Mouse (Mus musculus): Measurements from ENCODE around the gene Eif4ebp2.
"Not testable (repeated sequence)": the region's sequence is repeated elsewhere in the genome, so short reads cannot be mapped to it uniquely, and the experiment has no call there.

Eif4ebp2 gene

GRCm38 (mm10) chr10:61465009-61465408 is 12.5 kb upstream of the Eif4ebp2 start:
- DNase-seq: no peak

- no peak for DNase-seq
These were observed 4.7 kb upstream of the Eif4ebp2 start for GRCm38 (mm10) chr10:61457182-61457581.

DNA sequence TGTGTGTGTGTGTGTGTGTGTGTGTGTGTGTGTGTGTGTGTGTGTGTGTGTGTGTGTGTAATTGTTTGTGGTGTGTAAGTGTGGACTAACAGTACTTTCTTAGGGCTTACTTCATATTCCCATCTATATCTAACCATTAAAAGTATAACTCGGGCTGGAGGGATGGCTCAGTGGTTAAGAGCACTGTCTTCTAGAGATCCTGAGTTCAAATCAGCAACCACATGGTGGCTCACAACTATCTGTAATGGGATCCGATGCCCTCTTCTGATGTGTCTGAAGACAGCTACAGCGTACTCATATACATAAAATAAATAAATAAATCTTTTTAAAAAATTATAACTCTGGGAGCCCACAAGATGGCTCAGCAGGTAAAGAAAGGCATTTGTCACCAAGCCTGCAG is 710 bp upstream of the Eif4ebp2 start:
- not testable (repeated sequence) for DNase-seq

DNA sequence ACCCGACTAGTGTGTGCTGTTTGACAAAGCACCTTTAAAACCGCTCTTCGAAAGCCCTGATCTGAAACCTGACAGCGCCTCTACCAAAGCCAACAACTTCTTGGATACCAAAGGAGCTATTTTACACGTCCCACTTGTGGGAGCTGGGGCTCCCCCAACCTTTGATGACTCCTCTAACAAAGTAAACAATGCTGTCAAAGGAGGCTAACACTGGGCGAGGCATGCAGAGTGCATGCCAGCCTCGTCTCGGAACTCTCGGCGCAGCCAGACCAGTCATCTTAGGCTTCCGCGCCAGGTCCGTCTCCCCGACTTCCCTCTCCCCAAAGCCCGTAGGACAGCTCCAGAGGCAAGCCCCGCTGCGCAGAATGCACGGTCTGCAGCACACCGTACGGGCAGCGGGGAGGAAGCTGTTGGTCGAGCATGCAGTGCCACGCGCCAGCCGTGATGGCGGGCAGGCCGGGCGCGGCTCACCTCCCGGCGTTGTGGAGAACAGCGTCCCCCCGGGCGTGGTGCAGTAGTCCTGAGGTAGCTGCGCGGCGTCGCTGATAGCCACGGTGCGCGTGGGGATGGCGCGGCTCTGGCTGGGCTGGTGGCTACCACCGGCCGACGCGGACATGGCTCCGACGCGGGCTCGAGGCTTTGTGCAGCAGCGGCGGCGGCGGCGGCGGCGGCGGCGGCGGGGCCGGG is 387 bp downstream of the Eif4ebp2 start:
- DNase-seq: peak; percentile 37

GRCm38 (mm10) chr10:61451463-61451930 is 964 bp downstream of the Eif4ebp2 start:
- peak; percentile 42 for DNase-seq

DNA sequence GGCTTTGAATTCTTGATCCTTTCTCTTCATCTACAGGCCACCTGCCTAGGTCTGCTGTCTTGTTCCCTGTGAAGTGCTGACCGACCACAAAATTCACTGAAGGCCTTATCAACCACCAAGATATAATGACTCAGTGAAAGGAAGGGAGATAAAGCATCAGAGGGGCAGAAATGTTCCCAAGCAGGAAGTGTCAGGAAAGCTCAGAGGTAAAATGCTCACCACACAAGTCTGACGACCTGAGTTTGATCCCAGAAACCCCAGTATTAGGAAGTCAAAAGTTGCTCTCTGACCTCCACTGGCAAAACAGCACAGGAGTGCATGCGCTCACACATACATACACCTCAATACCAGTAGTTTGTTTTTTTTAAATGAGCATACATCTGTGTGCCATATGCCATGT is 3.6 kb downstream of the Eif4ebp2 start:
- DNase-seq: no peak

DNA sequence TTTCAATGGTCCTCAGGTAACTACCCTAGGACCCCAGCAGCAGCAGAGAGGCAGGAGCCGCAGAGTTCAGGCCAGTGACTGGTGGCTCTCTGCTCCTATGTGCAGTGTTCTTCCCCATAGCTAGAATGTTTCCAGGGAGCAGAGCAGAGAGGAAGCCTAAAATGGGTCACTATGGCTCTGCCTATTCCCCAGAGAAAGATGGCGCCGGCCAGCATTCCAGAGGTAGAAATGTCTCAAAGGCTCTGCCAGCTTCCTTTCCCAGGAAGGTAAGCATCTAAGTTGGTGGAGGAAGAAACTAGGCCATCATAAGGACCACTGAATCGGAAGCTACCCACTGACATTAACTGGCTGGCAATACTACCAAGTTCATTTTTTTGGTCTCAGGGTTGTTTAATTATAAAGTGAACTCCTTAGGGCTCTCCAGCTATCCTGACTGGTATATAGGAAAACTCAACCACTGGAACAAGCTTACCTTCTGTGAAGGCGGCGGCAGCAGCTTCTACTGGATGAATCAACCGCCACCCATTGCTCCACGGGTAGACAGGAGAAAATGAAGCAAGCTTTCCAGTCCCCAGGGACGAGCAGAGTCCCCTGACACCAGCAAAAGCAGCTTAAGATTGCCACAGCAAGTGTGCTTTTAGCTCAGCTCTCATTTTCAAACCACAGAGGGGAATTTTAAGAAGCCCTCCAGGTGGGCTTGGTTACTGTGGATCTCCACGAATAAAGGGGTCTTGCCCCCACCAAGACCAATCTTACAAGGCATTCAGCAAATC is 4.7 kb downstream of the Eif4ebp2 start:
- no peak for DNase-seq

DNA sequence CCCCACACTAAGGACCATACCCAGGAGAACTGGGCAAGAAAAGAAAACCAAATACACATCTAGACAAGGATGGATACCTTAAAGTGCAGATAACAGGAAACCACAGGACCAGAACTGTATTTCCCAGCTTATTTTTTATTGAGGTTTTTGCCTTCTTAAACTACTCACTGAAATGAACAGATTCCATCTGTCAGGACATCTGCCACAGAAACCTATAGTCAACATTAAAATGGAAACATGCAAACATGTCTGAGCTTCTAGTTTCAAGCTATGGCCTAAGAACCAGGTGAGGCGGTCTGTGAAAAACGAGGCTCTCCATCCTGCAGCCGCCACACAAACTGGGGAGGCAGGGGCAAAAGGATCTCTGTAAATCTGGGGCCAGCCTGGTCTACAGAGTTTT is 7.4 kb downstream of the Eif4ebp2 start:
- DNase-seq: no peak

DNA sequence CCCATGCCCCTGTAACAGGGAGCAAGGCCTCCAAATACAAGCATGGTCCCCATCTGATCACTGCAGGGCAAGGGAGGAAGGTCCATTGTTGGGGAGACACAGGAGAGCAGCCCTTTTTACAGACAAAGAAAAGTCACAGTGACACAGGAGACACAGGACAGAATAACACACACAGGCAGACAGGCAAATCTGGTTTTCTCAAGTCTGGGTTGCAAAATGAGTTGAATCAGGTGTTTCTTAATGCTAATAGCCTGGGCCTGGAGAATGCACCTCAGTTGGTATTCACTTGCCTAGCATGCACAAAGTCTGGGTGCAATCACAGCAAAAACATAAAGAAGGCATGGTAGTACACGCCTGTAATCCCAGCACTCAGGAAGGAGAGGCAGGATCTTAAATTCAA is 8.6 kb downstream of the Eif4ebp2 start:
- DNase-seq: no peak

- no peak for DNase-seq
These were observed 9.0 kb downstream of the Eif4ebp2 start for GRCm38 (mm10) chr10:61443456-61443855.

DNA sequence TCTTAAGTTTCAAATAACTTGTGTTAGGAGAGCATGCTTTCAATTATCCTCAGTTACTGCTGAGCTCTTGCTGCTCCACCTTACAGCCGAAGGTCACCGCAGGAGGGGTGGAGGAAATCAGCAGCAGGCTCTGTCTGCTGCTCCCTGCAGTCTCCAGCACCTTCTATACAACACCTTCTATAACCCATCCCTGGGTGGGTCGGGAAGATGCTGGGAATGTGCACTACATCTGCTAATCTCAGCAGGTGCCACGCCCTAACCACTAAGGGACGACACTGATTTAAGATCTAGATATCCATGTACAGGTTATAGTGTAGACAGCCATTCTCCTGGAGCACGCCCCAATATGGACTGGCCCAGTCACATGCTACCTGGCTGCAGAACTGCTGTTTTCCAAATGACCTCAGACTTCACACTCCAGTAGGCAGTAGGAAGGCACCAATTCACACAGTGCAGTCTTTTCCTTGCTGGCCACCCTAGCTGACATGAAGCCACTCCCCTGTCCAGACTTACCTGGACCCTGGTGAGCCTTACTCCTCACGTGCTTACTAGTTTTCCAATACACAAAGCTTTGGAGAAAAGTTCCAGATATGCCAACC is 12.2 kb downstream of the Eif4ebp2 start:
- no peak for DNase-seq

DNA sequence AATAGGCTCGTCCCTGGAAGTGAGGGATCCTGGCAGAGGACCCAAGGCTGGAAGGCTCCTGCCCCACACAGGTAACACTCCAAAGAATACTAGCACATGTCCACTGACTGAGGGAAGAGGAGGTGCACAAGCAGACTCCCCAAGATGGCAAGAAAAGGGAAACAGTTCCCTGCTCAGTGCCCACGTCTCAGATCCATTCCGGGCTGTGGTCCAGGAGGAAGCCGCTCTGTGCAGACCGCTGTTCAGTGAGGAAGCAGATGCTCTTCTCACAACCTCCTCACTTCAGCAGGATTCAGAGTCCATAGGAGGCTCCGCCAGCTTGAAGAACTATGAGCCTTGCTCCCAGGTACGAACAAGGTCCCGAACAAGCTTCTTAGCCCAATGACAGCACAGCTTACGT is 21.1 kb downstream of the Eif4ebp2 start:
- no peak for DNase-seq

- DNase-seq: no peak
These were observed 23.4 kb downstream of the Eif4ebp2 start for GRCm38 (mm10) chr10:61429043-61429442.

GRCm38 (mm10) chr10:61428416-61428815 is 24.0 kb downstream of the Eif4ebp2 start:
- no peak for DNase-seq

DNA sequence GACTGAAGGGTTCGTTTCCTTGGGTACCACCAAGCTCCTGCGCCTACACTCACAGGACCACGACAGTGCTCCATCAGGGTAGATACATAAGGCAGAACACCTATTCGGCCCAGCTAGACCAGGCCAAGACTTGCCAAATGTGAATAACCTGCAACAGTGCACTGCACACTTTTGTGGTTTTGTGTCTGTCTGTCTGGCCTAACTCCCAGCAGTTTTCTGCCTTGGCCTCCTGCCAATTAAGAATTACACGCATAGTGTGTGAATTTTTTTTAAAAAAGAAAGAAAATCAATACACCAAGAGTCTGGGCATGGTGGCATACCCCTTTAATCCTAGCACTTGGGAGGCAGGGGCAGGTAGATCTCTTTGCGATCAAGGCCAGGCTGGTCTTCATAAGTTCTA is 24.5 kb downstream of the Eif4ebp2 start:
- DNase-seq: no peak

DNA sequence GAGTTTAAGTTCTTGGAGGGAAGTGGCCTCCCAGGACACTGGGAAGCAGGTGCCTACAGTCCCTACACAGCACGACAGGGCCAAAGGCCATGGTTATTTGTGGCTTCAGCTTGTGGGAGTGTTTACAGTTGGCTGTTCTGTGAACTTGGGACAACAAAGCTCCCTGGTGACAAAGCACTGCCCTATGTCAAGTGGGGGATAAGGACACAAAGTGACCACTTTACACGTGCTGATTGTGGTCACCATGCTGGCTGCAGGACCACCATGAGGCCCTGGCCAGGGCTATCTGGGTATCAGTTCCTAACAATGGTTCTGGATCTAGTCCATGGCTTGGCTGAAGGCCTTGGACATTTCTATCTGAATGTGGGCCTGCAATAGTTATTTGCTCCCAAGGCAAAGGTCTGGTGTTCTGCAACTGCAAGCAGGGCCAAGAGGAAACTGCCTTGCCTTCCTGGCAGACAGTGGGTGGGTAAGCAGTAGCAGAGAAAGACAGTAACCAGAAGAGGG is 26.2 kb downstream of the Eif4ebp2 start:
- peak; percentile 50 for DNase-seq

- DNase-seq: no peak
These were observed 27.4 kb downstream of the Eif4ebp2 start for GRCm38 (mm10) chr10:61425047-61425446.

GRCm38 (mm10) chr10:61424500-61424899 is 28.0 kb downstream of the Eif4ebp2 start:
- DNase-seq: no peak

- peak; percentile 51 for DNase-seq
These were observed 29.2 kb downstream of the Eif4ebp2 start for GRCm38 (mm10) chr10:61423289-61423688.

GRCm38 (mm10) chr10:61422861-61423260 is 29.6 kb downstream of the Eif4ebp2 start:
- no peak for DNase-seq

- no peak for DNase-seq
These were observed 32.5 kb downstream of the Eif4ebp2 start for GRCm38 (mm10) chr10:61420011-61420410.

- DNase-seq: no peak
These were observed 33.3 kb downstream of the Eif4ebp2 start for GRCm38 (mm10) chr10:61419146-61419545.

DNA sequence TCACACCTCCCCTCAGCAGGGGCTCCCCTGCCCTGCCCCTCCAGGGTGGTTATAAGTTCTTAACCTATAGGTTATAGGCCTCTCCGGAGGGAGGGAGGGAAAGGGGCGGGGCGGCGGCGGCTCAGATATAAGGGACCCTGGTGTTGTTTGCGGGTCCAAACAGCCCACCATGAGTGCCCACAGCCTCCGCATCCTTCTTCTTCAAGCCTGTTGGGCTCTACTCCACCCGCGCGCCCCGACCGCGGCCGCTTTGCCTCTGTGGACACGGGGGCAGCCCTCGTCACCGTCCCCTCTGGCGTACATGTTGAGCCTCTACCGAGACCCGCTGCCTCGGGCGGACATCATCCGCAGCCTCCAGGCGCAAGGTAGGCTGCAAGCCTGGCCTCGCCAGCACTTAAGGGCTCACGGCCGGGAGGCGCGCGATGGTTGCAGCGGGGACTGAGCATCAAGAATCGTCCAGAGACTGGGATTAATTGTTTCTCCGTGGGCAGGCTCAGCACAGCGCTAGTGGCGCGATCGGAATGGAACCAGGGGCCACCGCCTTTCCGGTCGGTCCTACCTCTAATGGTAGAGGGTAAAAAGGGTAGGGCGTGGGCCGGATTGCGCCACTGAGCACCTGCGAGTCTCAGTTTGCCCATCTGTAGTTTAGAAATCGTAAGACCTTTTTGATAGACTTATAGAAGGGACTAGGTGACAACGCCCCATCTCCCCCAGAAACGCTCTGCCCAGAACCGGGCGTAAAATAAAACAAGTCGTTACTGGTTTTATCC is 34.1 kb downstream of the Eif4ebp2 start:
- DNase-seq: no peak

Data from lung, postnatal 14 days (tissue).